Mouse (Mus musculus): Measurements from ENCODE around the gene Olfr62.

Olfr62 gene

DNA sequence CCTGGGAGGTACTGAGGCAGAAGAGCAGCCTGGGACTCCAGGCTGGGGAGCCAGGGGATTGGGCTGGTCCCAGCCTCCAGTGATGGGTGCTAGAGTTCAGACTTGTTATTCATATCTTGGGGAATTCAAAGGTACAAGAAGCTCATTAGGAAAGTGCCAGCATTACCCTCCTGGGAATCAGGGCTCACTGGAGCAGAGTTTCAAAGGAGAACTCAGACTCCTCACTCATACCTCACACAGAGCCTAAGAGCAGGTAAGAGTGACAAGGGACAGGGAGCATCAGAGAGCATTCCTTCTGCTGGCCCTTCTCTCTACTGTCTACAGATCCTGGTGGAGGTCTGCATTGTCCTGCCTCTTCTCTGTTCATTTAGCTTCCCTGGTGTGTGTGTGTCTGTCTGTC, at the start of gene Olfr62:
Gene Olfr62 (plus strand): TSS at position 301 of the 400 bp plus-strand sequence.
- in situ Hi-C loops (cut with MboI, MseI), result no loop called here

- in situ Hi-C loops (cut with MboI, MseI), result loop anchor here (10.0 kb wide), 1 partner anchor 505 kb away; no protein-coding TSS in a partner anchor
Measured at GRCm38 (mm10) chr4:118609836-118610235, 48.9 kb upstream of the Olfr62 start.

GRCm38 (mm10) chr4:118612619-118613018, 46.1 kb upstream of the Olfr62 start:
- in situ Hi-C loops (cut with MboI, MseI), result loop anchor here (10.0 kb wide), 1 partner anchor 502 kb away; no protein-coding TSS in a partner anchor

DNA sequence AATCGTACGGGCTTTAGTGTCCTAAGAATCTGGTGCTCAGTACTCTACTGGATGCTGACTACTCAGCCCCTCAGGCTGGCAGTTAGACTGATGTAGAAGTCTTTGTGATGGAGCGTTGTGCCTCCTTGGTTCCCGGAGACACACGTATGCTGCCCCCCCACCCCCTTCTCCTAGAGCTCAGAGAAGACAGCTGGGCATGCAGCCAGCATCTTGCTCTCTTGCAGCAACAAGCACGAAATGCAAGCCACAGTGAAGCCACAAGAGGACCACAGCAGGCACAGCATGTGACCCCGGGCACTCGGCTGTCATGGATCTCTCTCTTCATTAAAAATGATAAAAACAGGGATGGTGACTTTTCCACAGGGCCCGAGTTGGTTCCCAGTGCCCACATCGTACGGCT, 43.3 kb upstream of the Olfr62 start:
- in situ Hi-C loops (cut with MboI, MseI), result loop anchor here (10.0 kb wide), 1 partner anchor 499 kb away; no protein-coding TSS in a partner anchor

GRCm38 (mm10) chr4:118620279-118620966, 38.3 kb upstream of the Olfr62 start, which contains the start of the genes Cfap57 and Ebna1bp2:
TSS of gene Cfap57 (minus strand) at chr4:118620777.
TSS of gene Ebna1bp2 (plus strand) at chr4:118620799.
- in situ Hi-C loops (cut with MboI, MseI), result no loop called here

DNA sequence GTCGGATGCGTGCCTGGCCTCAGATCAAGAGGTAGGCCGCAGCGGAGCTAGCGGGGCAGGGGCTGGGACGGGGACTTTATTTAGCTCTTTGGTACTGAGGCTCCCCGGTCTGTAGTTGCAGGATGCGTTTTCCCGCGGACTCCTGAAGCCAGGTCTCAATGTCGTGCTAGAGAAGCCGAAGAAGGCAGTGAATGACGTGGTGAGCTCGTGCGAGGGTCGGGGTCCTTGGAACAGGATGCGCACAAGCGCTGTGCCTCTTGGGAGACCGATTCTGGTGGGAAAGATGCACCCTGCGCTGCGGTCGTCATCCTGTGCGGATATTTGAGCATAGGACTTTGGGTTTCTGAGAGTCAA, 37.8 kb upstream of the Olfr62 start:
- in situ Hi-C loops (cut with MboI, MseI), result no loop called here

DNA sequence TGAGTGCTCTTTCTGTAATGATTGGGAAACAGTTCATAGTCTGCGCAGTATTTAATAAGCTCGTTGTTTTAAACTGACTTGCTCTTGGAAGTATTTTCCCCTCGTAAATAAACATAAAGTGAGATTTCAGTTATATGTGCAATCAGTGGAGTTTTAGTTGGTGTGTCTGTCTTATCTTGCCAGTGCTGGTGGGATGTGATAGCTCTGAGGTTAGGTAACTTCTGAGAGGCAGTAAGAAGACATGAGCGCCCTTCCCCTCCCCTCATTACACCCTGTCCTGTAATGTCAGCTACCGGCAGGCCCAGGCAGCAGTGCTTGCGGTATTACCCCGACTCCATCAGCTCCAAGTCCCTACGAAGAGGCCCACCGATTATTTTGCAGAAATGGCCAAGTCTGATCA, 37.0 kb upstream of the Olfr62 start:
- in situ Hi-C loops (cut with MboI, MseI), result no loop called here

DNA sequence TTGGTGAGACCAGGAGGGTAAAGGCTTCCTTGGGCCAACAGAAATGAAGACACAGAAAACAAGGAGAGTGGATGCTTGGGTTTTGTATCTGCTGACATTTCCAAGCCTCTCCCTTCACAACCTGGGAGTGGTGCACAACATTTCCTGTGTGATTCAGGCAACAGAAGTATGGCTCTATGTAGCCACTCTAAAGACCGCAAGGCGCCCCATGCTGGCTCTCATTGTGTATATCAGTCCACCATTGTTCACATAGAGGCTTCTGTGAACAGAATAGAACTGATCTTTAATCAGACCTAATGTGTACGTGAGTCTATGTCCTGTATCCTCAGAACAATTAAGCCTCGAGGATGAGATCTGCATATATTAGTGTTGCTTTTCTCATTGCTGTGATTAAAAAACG, 28.5 kb upstream of the Olfr62 start:
- in situ Hi-C loops (cut with MboI, MseI), result no loop called here

DNA sequence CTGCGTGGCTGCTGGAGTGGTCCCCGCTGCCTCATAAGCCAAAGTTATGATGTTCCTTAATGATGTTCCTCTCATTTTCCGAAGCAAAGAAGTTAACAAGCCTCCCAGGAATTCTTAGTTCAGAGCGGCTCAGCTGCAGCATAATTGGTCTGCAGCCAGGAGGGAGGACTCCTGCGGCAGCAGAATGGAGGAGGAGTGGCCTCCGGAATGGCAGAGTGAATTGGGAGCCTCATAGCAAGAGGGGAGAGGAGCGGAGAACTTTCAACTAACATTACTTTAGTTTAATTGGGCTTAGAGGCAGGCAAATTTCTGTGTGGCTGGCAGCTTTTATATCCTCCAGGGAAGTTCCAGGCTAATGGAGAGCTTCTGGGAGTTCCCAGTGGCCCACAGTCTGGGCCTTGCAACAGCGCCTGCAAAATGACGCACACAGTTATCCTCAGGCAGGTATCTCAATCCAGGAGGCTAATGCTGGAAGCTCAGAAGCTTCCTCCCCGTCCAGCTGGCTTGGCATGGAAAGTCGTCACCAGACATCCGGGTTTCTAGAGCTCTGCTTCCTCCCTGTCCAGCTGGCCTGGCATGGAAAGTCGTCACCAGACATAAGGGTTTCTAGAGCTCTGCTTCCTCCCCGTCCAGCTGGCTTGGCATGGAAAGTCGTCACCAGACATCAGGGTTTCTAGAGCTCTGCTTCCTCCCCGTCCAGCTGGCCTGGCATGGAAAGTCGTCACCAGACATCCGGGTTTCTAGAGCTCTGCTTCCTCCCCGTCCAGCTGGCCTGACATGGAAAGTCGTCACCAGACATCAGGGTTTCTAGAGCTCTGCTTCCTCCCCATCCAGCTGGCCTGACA, 16.2 kb upstream of the Olfr62 start:
- in situ Hi-C loops (cut with MboI, MseI), result loop anchor here (5.0 kb wide), 1 partner anchor 525 kb away; no protein-coding TSS in a partner anchor

GRCm38 (mm10) chr4:118645234-118645633, 13.5 kb upstream of the Olfr62 start:
- in situ Hi-C loops (cut with MboI, MseI), result no loop called here

GRCm38 (mm10) chr4:118687086-118687485, 28.3 kb downstream of the Olfr62 start:
- in situ Hi-C loops (cut with MboI, MseI), result no loop called here

GRCm38 (mm10) chr4:118692412-118692973, 33.7 kb downstream of the Olfr62 start, which contains the start of gene Olfr1342:
TSS of gene Olfr1342 (minus strand) at chr4:118692756.
- in situ Hi-C loops (cut with MboI, MseI), result no loop called here

DNA sequence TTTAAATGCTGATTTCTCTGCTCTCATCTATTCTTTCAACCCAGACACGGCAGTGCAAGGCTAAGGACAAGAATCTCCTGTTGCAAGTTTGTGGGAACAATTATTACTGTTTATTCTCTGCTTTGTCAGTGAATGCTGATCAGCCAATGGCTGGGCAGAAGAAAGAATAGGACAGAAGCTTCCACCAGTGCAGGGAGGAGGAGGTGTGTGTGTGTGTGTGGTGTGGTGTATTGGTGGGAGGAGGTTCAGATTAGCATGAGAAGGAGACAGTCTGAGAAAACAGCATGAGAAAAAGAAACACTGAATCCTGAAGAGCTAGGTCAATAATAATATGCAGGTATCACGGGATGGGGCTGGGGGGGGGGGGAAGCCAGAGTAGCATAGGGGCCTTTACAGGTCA, 35.1 kb downstream of the Olfr62 start:
- in situ Hi-C loops (cut with MboI, MseI), result no loop called here

DNA sequence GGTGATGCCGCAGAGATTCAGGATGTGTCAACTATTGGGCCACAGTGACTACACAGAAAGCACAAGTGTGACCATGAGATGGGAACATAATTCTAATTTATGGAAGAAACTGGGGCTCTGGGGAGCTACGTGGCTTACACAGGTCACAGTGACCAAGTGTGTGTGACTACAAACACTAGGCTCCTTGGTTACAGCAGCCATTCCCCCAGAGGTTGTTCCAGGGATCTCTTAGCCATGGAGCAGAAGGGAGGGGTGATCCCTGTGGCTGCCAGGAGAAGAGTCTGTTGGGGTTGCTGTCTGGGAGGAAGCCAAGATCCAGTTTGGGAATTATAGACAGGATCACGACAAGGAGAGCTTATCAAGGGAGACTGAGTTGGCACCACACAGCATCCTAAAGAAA, 44.5 kb downstream of the Olfr62 start, which contains the start of gene Olfr1341:
Gene Olfr1341 (plus strand): TSS at position 301 of the 400 bp plus-strand sequence.
- in situ Hi-C loops (cut with MboI, MseI), result no loop called here

- in situ Hi-C loops (cut with MboI, MseI), result no loop called here
Measured at GRCm38 (mm10) chr4:118708086-118708485, 49.3 kb downstream of the Olfr62 start.

GRCm38 (mm10) chr4:118711656-118712055, 52.9 kb downstream of the Olfr62 start:
- in situ Hi-C loops (cut with MboI, MseI), result no loop called here
